Mouse (Mus musculus) testis, adult 2 months (tissue): ENCODE results near the gene Ccdc33. TPM values are rescaled to one million over a fixed set of nuclear protein-coding genes. Genes with fewer than 3 reads are reported as not detected.

Experiments
- H3K27ac ChIP-seq: fragments of 200-500 bp; 2 replicates; pipeline ENCODE4 v1.5.1; 2012; ENCODE audit warnings: low read depth, low read length; ENCODE audit not compliant: control insufficient read depth, insufficient read depth
- H3K27me3 ChIP-seq: fragments of 200-500 bp; 2 replicates; pipeline ENCODE4 v1.6.1; 2012; ENCODE audit warnings: mild to moderate bottlenecking, low read length, moderate library complexity; ENCODE audit not compliant: control insufficient read depth, insufficient read depth
- H3K36me3 ChIP-seq: fragments of 200-500 bp; 2 replicates; pipeline ENCODE4 v1.6.1; 2012; ENCODE audit warnings: mild to moderate bottlenecking, low read length; ENCODE audit not compliant: control insufficient read depth, insufficient read depth
- H3K4me1 ChIP-seq: fragments of 200-500 bp; 2 replicates; pipeline ENCODE4 v1.6.1; 2012; ENCODE audit warnings: low read length; ENCODE audit not compliant: control insufficient read depth, insufficient read depth
- H3K4me3 ChIP-seq: fragments of 200-500 bp; 2 replicates; pipeline ENCODE4 v1.5.1; 2012; ENCODE audit warnings: low read depth, mild to moderate bottlenecking, low read length, moderate library complexity, mixed read lengths; ENCODE audit not compliant: control insufficient read depth
- CTCF ChIP-seq: fragments of 200-500 bp; IDR thresholded peaks from 2 replicates; pipeline ENCODE4 v1.5.1; 2012; ENCODE audit warnings: low read depth, mild to moderate bottlenecking, inconsistent platforms, low read length, moderate library complexity; ENCODE audit not compliant: control insufficient read depth, insufficient read depth, insufficient replicate concordance
- POLR2A ChIP-seq: fragments of 200-500 bp; IDR thresholded peaks from 2 replicates; pipeline ENCODE4 v1.6.1; 2012; ENCODE audit warnings: low read depth, mild to moderate bottlenecking, inconsistent platforms, low read length, moderate library complexity; ENCODE audit not compliant: control insufficient read depth
- polyA plus RNA-seq: library from polyadenylated mRNA; depleted of rRNA; stranded (reverse); fragments of >200 nt; gene quantifications from 2 replicates; pipeline ENCODE4 v1.2.3, GENCODE M21; 2012

Gene Ccdc33
- polyA plus RNA-seq, 1 experiment: 97.2 TPM

DNA sequence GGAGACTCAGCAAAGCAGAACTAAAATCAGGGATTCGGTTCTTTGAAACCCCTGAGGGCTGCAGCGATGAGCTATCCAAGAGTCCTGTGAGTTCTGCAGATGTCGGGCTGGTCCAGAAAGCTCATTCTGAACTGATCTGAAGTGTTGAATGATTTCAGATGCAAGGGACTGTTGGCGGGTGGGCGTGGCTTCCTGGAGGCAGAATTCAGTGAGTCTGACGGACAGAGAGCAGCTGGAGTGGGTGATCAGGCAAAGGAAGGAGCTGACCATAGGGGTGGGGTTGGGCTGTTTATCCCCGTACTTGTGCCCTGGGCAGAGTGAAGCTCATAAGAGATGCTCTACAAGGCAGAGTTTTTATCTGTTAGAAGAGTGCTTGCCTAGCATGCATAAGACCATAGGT is 24.8 kb upstream of the Ccdc33 start:
- TF ChIP-seq POLR2A (no peak), CTCF (no peak)
- Histone ChIP-seq H3K27ac (no peak overlapping the region), H3K27me3 (no peaks in the 10 kb centered on the region), H3K36me3 (no peaks in the 10 kb centered on the region), H3K4me3 (no peak overlapping the region), H3K4me1 (no peaks in the 10 kb centered on the region)

DNA sequence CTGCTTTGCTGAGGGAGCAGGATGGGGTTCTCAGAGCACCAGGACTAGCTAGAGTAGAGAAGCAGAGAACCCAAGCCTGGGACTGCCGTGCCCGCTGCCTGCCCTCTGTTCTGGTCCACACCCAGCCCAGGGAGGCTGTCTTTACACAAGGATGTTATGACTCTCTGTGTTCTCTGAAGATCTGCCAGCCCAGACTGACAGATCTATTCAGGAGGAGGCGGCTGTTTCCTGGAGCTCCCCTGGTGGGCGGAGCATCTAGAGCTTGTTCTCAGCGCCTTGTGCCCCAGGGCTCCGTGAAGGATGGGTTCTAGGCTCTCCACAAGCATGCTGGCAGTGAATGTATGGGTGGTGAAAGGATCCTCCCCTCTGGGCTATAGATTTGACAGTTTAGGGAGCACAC is 21.3 kb upstream of the Ccdc33 start:
- no peak for TF ChIP-seq CTCF
- TF ChIP-seq POLR2A: no peak
- H3K27me3 ChIP-seq: no peaks in the 10 kb centered on the region
- no peaks in the 10 kb centered on the region for H3K36me3 ChIP-seq
- H3K27ac ChIP-seq: no peak overlapping the region
- H3K4me1 ChIP-seq: peaks cover 2% of the 10 kb centered on the region; the same call in 1 of the 2 replicates
- no peak overlapping the region for H3K4me3 ChIP-seq

DNA sequence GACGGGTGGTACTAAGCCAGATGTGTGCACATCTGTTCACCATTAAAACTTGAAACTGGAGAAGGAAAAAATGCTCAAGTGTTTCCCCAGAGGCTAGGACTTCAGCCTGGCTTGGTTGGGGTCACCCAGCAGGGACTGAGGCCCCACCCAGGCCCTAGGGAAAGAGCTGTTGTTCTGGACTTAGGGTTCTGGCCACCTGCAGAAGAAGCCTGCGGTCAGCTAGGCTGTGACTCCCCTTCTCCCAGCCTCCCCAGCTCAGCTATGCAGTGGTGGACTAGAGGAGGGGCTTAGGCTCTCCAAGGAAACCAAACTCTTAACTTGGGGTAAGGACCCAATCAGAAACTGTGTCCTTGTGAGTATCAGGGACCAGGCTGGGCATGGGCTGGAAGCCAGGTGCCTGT is 17.3 kb upstream of the Ccdc33 start:
- H3K27me3 ChIP-seq: no peaks in the 10 kb centered on the region
- H3K4me1 ChIP-seq: peaks cover 3% of the 10 kb centered on the region; the same call in 1 of the 2 replicates
- H3K36me3 ChIP-seq: no peaks in the 10 kb centered on the region
- no peak overlapping the region for H3K4me3 ChIP-seq
- no peak for TF ChIP-seq POLR2A
- no peak for TF ChIP-seq CTCF
- no peak overlapping the region for H3K27ac ChIP-seq

DNA sequence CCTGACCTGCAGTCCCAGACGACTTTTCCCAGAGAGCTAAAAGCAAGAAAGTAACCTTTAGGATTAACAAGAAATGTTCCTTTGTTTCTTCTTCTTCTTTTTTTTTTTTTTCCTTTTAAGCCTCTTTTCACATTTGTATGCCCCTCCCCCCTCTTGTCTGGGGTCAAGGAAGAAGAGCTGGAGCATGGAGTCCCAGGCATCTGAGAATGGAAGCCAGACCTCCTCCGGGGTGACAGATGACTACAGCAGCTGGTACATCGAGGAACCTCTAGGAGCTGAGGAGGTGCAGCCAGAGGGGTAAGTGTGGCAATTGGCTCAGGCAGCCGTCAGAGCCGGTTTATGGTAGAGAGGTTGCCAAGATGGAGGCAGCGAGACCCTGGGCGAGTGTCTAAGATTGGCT is 16.3 kb upstream of the Ccdc33 start:
- H3K4me3 ChIP-seq: no peak overlapping the region
- peaks cover 3% of the 10 kb centered on the region; the same call in 1 of the 2 replicates for H3K4me1 ChIP-seq
- H3K27me3 ChIP-seq: no peaks in the 10 kb centered on the region
- H3K27ac ChIP-seq: no peak overlapping the region
- no peaks in the 10 kb centered on the region for H3K36me3 ChIP-seq
- TF ChIP-seq CTCF (no peak), POLR2A (no peak)

DNA sequence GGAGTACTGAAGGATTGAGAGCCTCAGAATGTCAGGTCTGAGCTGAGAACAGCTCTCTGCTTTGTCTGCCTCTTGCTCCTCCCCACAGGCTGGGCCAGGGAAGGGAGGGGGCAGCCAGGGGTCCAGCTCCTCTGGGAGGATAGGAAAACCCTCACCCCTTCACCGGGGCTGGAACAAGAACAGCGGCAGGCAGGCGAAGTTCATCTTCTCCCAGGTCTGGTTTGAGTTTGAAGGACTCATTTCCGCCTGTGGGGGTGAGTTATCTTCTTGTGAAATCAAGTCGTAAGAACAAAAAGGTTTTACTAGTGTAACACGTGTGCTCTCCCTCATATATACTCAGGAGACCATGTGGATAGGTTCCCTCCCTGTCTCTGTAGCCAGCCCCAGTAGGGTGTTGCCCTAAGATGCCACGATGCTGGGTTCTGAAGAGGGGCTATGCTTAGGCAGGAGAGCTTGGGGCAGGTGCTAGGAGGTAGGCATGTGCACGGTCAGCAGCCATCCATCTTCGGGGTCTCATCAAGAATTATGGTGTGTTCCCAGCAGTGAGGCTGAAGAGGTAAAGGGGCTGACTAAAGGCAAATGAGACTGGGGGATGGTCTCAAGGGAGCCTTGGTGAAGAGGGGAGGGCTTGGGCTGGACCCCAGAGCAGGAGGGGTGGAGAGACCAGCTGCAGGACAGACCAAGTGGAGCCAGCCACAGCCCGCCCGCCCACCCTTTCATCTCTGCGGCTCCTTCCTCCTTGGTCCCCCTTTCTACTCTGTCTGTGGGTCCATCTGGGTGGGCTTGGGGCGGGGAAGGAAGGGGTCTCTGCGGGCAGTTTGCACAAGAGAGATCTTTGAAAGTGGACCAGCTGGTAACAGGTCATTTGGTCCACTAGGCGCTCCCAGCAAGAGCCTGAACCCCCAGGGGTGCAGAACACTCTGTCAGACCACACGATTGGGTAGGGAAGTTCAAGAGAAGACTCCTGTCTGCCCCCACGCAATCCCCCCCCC is 15.6 kb upstream of the Ccdc33 start:
- TF ChIP-seq CTCF: no peak
- TF ChIP-seq POLR2A: no peak
- no peak overlapping the region for H3K27ac ChIP-seq
- peaks cover 8% of the 10 kb centered on the region; the same call in 1 of the 2 replicates for H3K4me1 ChIP-seq
- no peaks in the 10 kb centered on the region for H3K36me3 ChIP-seq
- H3K27me3 ChIP-seq: no peaks in the 10 kb centered on the region
- H3K4me3 ChIP-seq: no peak overlapping the region

DNA sequence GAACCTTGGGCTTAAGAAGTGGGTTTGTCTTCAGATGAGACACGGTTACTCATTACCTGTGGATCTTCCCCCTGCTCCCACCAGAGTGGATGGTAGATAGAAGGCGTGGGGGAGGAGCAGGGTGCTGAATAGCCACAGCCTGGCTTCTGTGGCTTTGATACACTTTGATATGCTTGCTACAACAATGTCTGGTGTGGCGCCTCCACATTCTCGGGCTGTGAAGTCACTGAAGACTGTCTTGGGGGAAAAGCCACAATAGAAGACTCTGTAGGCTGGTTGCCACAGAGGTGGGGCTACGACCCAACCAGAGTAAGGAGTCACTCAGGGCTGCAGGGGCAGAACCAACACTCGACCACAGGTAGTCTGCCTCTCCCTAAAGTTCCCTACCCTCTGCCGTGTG is 13.1 kb upstream of the Ccdc33 start:
- H3K27me3 ChIP-seq: no peaks in the 10 kb centered on the region

DNA sequence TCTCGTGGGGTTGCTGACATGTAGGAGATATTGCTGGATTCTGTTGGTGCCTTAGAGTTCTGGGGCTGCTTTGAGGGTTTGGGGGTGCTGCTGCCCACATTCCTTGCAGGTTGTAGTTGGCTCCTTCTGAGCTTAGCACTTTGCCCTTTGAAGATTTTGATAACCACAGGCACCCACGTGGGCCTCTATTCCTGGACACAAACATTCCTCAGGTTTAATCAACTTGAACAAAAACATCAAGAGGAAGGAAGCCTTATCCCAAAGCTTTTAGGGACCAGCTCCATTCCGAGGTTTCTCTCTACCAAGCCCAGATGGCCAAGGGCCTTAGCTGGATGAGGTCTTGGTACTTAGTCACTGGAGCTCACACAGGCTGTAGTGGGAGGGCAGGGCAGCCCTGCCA is 12.3 kb upstream of the Ccdc33 start:
- H3K27ac ChIP-seq: no peak overlapping the region

More for the DNA sequence above, 13.1 kb upstream of the Ccdc33 start:
- Histone ChIP-seq H3K4me1 (peaks cover 14% of the 10 kb centered on the region; the same call in 1 of the 2 replicates), H3K4me3 (no peak overlapping the region), H3K27ac (no peak overlapping the region), H3K36me3 (no peaks in the 10 kb centered on the region)
- TF ChIP-seq POLR2A (no peak), CTCF (no peak)

DNA sequence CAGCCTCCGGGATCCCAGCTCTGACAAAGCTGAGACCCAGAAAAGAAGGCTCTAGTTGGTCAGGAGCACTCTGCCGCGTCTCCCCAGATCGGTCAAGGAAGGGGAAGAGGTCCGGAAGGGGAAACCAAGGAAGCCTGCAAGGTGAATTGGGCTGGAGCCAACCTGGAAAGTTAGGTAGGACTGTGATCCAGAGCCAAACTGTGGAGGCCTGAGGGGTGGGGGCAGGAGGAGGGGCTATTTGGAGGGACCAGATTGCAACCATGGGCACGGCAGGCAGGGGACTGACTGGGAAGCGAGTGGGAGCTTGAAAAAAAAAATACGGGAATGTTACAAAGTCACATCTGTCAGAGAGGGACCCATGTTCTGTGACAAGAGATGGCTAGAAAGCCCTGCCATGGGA is 10.9 kb upstream of the Ccdc33 start:
- Histone ChIP-seq H3K4me3 (no peak overlapping the region), H3K27ac (no peak overlapping the region), H3K27me3 (no peaks in the 10 kb centered on the region), H3K36me3 (no peaks in the 10 kb centered on the region), H3K4me1 (peaks cover 11% of the 10 kb centered on the region; the same call in 1 of the 2 replicates)
- TF ChIP-seq POLR2A: no peak
- TF ChIP-seq CTCF: no peak

More for the DNA sequence above, 12.3 kb upstream of the Ccdc33 start:
- Histone ChIP-seq H3K27me3 (no peaks in the 10 kb centered on the region), H3K36me3 (no peaks in the 10 kb centered on the region), H3K4me3 (no peak overlapping the region), H3K4me1 (peaks cover 14% of the 10 kb centered on the region; the same call in 1 of the 2 replicates)
- no peak for TF ChIP-seq CTCF
